Mouse (Mus musculus) layer of hippocampus, postnatal 14 days (tissue): ENCODE measurements at regions not wholly inside any gene's neighbourhood (a gene's known extent, or its start where the extent isn't known, plus 50 kb on each side); places are given as distances from the start of the nearest gene placed in this dataset.
A peak's percentile ranks its signal among the peaks of the same experiment; 100 is the strongest.

ENCODE experiments used
- DNase-seq, 2 experiments: peaks; one replicate each; pipeline ENCODE4 v3.0.0; 2021 to 2022; ENCODE audit warnings: low spot score in 2 of 2, mixed read lengths in 1 of 2

GRCm38 (mm10) chr15:103102068-103102840 lies 64.6 kb downstream of the Smug1 start:
- no peak for DNase-seq

- DNase-seq: no peak
These were observed 66.8 kb downstream of the Smug1 start for GRCm38 (mm10) chr15:103100121-103100520.

DNA sequence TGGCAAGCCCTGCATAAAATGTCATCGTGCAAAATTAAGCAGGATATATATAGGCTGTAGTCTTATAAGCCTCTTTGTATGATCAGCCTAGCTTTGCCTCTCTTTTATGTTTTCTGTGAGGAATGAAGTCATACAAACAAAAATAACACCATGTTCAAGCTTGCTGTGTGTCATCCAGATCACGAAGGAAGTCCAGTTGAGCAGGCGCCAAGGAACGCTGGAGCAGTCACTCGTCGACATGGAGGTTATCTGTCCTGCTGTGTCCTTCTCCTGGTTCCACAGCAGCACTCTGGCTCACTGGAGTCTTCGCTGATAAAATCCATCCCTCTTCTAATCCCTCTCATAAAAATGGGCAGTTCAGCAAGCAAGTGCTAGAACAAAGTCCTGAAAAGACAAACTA lies 72.4 kb downstream of the Smug1 start:
- DNase-seq: no peak

DNA sequence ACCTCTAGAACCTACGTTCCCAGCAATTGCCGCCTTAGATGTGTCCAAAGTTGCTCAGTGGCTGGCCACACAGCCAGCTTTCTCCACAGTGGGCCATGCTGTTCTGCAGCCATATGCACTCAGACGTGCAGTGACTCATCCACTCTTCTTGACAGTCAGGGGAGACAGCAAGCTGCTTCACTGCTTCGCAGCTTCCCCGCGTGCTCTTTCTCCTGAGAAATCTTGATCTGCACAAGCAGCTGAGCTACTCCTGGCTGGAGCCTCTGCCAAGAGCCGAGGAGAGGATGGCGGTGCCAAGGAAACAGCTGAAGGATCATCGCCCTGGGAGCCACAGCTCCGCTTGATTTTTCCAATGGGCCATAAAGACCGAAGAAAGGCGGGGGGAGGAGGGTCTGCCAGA lies 73.2 kb downstream of the Smug1 start:
- DNase-seq: peak in 1 of 2 experiments; percentile 28

- no peak for DNase-seq
These were observed 73.8 kb downstream of the Hoxc4 start for GRCm38 (mm10) chr15:103092496-103092895.

- no peak for DNase-seq
These were observed 71.8 kb downstream of the Hoxc4 start for GRCm38 (mm10) chr15:103090280-103091164.

DNA sequence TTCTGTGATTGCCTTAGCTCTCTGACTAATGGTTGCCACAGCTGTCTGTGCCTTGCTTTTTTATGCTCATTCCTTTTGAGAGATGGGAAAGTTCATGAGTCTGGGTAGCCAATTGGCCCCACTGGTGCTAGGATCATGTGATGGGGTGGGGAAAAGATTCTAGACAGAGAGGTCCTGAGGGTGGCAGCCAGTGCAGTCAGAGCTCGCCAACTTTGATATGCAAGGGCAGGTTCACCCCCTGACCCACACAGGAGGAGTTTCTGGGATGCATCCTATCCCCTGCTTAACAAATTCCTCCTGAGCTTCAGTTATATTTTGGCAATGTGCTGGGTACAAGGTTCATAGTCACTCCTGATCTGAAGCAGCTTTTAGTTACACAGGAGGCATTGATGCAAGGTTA lies 71.1 kb downstream of the Hoxc4 start:
- DNase-seq: no peak

GRCm38 (mm10) chr15:103089440-103089839 lies 70.7 kb downstream of the Hoxc4 start:
- no peak for DNase-seq

- peak in 1 of 2 experiments; percentile 29 for DNase-seq
These were observed 68.5 kb downstream of the Hoxc4 start for GRCm38 (mm10) chr15:103087204-103087603.

DNA sequence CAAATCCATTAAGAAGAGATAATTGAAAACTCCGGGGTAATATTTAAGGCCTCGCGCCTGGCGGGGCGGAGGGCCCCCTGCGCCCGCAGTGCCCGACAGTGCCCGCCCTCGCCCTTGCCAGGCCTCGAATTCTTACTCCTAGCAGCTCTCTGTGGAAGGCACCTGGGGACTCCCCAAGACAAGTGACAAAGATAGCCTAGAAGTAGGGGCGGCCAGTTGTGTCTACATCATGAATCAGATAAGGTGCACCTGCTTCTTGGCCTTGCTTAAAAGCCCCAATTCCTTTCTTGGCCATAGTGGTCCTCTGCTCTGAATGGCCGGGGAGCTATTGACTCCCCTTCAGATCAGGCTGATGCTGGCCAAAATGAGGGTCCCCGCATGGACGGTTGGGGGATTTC lies 67.9 kb downstream of the Hoxc4 start:
- no peak for DNase-seq
